Mouse (Mus musculus) 3134 (cell line): ENCODE measurements around the gene H2-T23.
"Not testable (repeated sequence)": the region's sequence is repeated elsewhere in the genome, so short reads cannot be mapped to it uniquely, and the experiment has no call there.

Experiments used
- DNase-seq: peaks from one replicate; pipeline ENCODE4 v3.0.0-alpha.2; 2011; ENCODE audit warnings: low spot score; ENCODE audit not compliant: insufficient read length; ENCODE audit errors: extremely low read depth

Gene H2-T23

GRCm38 (mm10) chr17:36032351-36032875 lies at the start of gene H2-T23:
Gene H2-T23, minus strand, starts transcription at chr17:36032855.
- peak; percentile 57 for DNase-seq

GRCm38 (mm10) chr17:36081901-36082300 lies 49.2 kb upstream of the H2-T23 start:
- DNase-seq = not testable (repeated sequence)

GRCm38 (mm10) chr17:36060829-36061228 lies 28.2 kb upstream of the H2-T23 start:
- peak; percentile 41 for DNase-seq

GRCm38 (mm10) chr17:36058362-36058761 lies 25.7 kb upstream of the H2-T23 start, which contains the start of gene Gm11127:
Gene Gm11127, minus strand, starts transcription at chr17:36058371.
- DNase-seq = not testable (repeated sequence)

- DNase-seq = not testable (repeated sequence)
Observed at GRCm38 (mm10) chr17:36057927-36058326, 25.3 kb upstream of the H2-T23 start.

- DNase-seq = no peak
Observed at GRCm38 (mm10) chr17:36043286-36043685, 10.6 kb upstream of the H2-T23 start.

GRCm38 (mm10) chr17:36042610-36043169 lies 10.0 kb upstream of the H2-T23 start, which contains the start of the genes H2-T22 and Gm6034:
Gene H2-T22, minus strand, starts transcription at chr17:36042747.
Gene Gm6034, plus strand, starts transcription at chr17:36042961.
- peak; percentile 83 for DNase-seq

- not testable (repeated sequence) for DNase-seq
Observed at GRCm38 (mm10) chr17:36042055-36042454, 9.4 kb upstream of the H2-T23 start.

- not testable (repeated sequence) for DNase-seq
Observed at GRCm38 (mm10) chr17:36040604-36041003, 7.9 kb upstream of the H2-T23 start.

- DNase-seq = not testable (repeated sequence)
Observed at GRCm38 (mm10) chr17:36036126-36036525, 3.5 kb upstream of the H2-T23 start.

- DNase-seq = not testable (repeated sequence)
Observed at GRCm38 (mm10) chr17:36035010-36035638, 2.5 kb upstream of the H2-T23 start.

- DNase-seq = not testable (repeated sequence)
Observed at GRCm38 (mm10) chr17:36034524-36034923, 1.9 kb upstream of the H2-T23 start.

- peak; percentile 62 for DNase-seq
Observed at GRCm38 (mm10) chr17:36031583-36032331, 898 bp downstream of the H2-T23 start.

- not testable (repeated sequence) for DNase-seq
Observed at GRCm38 (mm10) chr17:36030703-36031582, 1.7 kb downstream of the H2-T23 start.

GRCm38 (mm10) chr17:36030046-36030702 lies 2.5 kb downstream of the H2-T23 start:
- DNase-seq = not testable (repeated sequence)

- DNase-seq = no peak
Observed at GRCm38 (mm10) chr17:36028879-36029619, 3.6 kb downstream of the H2-T23 start.

GRCm38 (mm10) chr17:36027663-36028062 lies 5.0 kb downstream of the H2-T23 start:
- DNase-seq = no peak

GRCm38 (mm10) chr17:36025901-36026300 lies 6.8 kb downstream of the H2-T23 start:
- no peak for DNase-seq

GRCm38 (mm10) chr17:36025197-36025596 lies 7.5 kb downstream of the H2-T23 start:
- DNase-seq = no peak
